Mouse (Mus musculus) embryonic facial prominence, embryonic 11.5 days (tissue): Measurements from ENCODE around the gene Taf15. TPM values are rescaled to one million over a fixed set of nuclear protein-coding genes. Genes with fewer than 3 reads are reported as not detected.

Experiments used
- ATAC-seq: fragments of 200-750 bp; cut with Nextera tagmentation; replicated peaks from 2 replicates; pipeline ENCODE4 v1.8.0; 2017; ENCODE audit warnings: low read depth; ENCODE audit not compliant: insufficient number of reproducible peaks, low FRiP score, low TSS enrichment
- DNase-seq: peaks from one replicate; pipeline ENCODE4 v3.0.0-alpha.2; 2015; ENCODE audit warnings: low spot score
- H3K27ac ChIP-seq: fragments of 300-500 bp; sonication (generic); replicated peaks from 2 replicates; pipeline ENCODE4 v1.5.1; 2014; ENCODE audit warnings: mild to moderate bottlenecking, low read depth, low read length, control low read depth
- H3K27me3 ChIP-seq: fragments of 300-500 bp; sonication (generic); 2 replicates; pipeline ENCODE4 v1.6.1; 2014; ENCODE audit warnings: mild to moderate bottlenecking, low read length, moderate library complexity, mixed read lengths; ENCODE audit not compliant: control insufficient read depth, insufficient read depth
- H3K36me3 ChIP-seq: fragments of 300-500 bp; sonication (generic); replicated peaks from 2 replicates; pipeline ENCODE4 v1.6.1; 2014; ENCODE audit warnings: low read depth, mild to moderate bottlenecking, low read length, moderate library complexity, mixed read lengths; ENCODE audit not compliant: control insufficient read depth, insufficient read depth
- H3K4me1 ChIP-seq: fragments of 300-500 bp; sonication (generic); 2 replicates; pipeline ENCODE4 v1.6.1; 2014; ENCODE audit warnings: low read length, mixed read lengths; ENCODE audit not compliant: control insufficient read depth, insufficient read depth
- H3K4me2 ChIP-seq: fragments of 300-500 bp; sonication (generic); 2 replicates; pipeline ENCODE4 v1.6.1; 2014; ENCODE audit warnings: low read depth, mild to moderate bottlenecking, control low read depth, low read length, moderate library complexity
- H3K4me3 ChIP-seq: fragments of 300-500 bp; sonication (generic); 2 replicates; pipeline ENCODE4 v1.5.1; 2014; ENCODE audit warnings: low read depth, low read length, control low read depth
- H3K9ac ChIP-seq: fragments of 300-500 bp; sonication (generic); replicated peaks from 2 replicates; pipeline ENCODE4 v1.6.1; 2014; ENCODE audit warnings: mild to moderate bottlenecking, control low read depth, low read length
- H3K9me3 ChIP-seq: fragments of 300-500 bp; sonication (generic); replicated peaks from 2 replicates; pipeline ENCODE4 v1.6.1; 2016; ENCODE audit warnings: mild to moderate bottlenecking, low read length, inconsistent platforms, mixed read lengths; ENCODE audit not compliant: control insufficient read depth
- WGBS: fragments of 180-500 bp; shearing (Covaris S2); extraction: QIAGEN DNeasy Blood & Tissue Kit; methylation state at CpG from one replicate; pipeline ENCODE4 v1.1.7; 2014; 5-methylcytosine and 5-hydroxymethylcytosine counted together
- polyA plus RNA-seq: library from polyadenylated mRNA; unstranded; fragments of >200 nt; fragmentation: Nextera tagmentation; extraction: Ambion mirVana; gene quantifications from 2 replicates; pipeline ENCODE4 v1.2.1, GENCODE M21; 2014

The Taf15 gene
- polyA plus RNA-seq, 1 experiment from 2014 or later = 8.9 TPM

GRCm38 (mm10) chr11:83461462-83462027 is 11.3 kb upstream of the Taf15 start:
- no peaks in the 10 kb centered on the region for H3K9me3 ChIP-seq
- no peaks in the 10 kb centered on the region for H3K36me3 ChIP-seq
- H3K9ac ChIP-seq = no peak overlapping the region
- H3K4me1 ChIP-seq = no peaks in the 10 kb centered on the region
- DNase-seq (no peak), ATAC-seq (no peak)
- H3K27me3 ChIP-seq = peaks cover 7% of the 10 kb centered on the region
- WGBS = 67% methylated on average over 10 of the region's 10 CpGs
- H3K4me2 ChIP-seq = no peak overlapping the region
- H3K27ac ChIP-seq = no peak overlapping the region
- H3K4me3 ChIP-seq = no peak overlapping the region

- peak within 1 kb of the TSS; percentile 55 for H3K9ac ChIP-seq
- peak within 1 kb of the TSS; percentile 49 for H3K4me3 ChIP-seq
- WGBS = 0% methylated on average over 31 of the region's 42 CpGs
- H3K27me3 ChIP-seq = peaks cover 7% of the 10 kb centered on the region
- ATAC-seq = no peak
- H3K4me1 ChIP-seq = no peaks in the 10 kb centered on the region
- DNase-seq = peak; percentile 31
- H3K27ac ChIP-seq = no peak within 1 kb of the TSS
- H3K9me3 ChIP-seq = no peaks in the 10 kb centered on the region
- no peaks in the 10 kb centered on the region for H3K36me3 ChIP-seq
- H3K4me2 ChIP-seq = peak within 1 kb of the TSS; percentile 94
Observed at GRCm38 (mm10) chr11:83462711-83463244, 10.1 kb upstream of the Taf15 start, which contains the start of gene Mmp28. Mmp28 (minus strand) TSS chr11:83463071.

GRCm38 (mm10) chr11:83465976-83466375 is 6.9 kb upstream of the Taf15 start:
- Histone ChIP-seq H3K36me3 (no peaks in the 10 kb centered on the region), H3K4me1 (no peaks in the 10 kb centered on the region), H3K27me3 (peaks cover 7% of the 10 kb centered on the region), H3K27ac (no peak overlapping the region), H3K4me3 (no peak overlapping the region), H3K4me2 (no peak overlapping the region), H3K9me3 (no peaks in the 10 kb centered on the region), H3K9ac (no peak overlapping the region)
- DNase-seq (no peak), ATAC-seq (no peak)
- 37% methylated on average over 2 of the region's 2 CpGs for WGBS

GRCm38 (mm10) chr11:83467120-83467652 is 5.7 kb upstream of the Taf15 start:
- ATAC-seq = no peak
- no peak overlapping the region for H3K4me2 ChIP-seq
- DNase-seq = no peak
- no peaks in the 10 kb centered on the region for H3K9me3 ChIP-seq
- H3K27me3 ChIP-seq = peaks cover 6% of the 10 kb centered on the region; the same call in 1 of the 2 replicates
- H3K4me1 ChIP-seq = no peaks in the 10 kb centered on the region
- no peaks in the 10 kb centered on the region for H3K36me3 ChIP-seq
- no peak overlapping the region for H3K9ac ChIP-seq
- no peak overlapping the region for H3K27ac ChIP-seq
- 71% methylated on average over 11 of the region's 11 CpGs for WGBS
- H3K4me3 ChIP-seq = no peak overlapping the region

GRCm38 (mm10) chr11:83468765-83469164 is 4.1 kb upstream of the Taf15 start:
- H3K27ac ChIP-seq = no peak overlapping the region
- no peak overlapping the region for H3K4me2 ChIP-seq
- H3K4me1 ChIP-seq = no peaks in the 10 kb centered on the region
- no peaks in the 10 kb centered on the region for H3K36me3 ChIP-seq
- 91% methylated on average over 3 of the region's 3 CpGs for WGBS
- ATAC-seq (no peak), DNase-seq (no peak)
- H3K9me3 ChIP-seq = no peaks in the 10 kb centered on the region
- no peak overlapping the region for H3K4me3 ChIP-seq
- H3K27me3 ChIP-seq = no peaks in the 10 kb centered on the region
- no peak overlapping the region for H3K9ac ChIP-seq

GRCm38 (mm10) chr11:83471766-83472165 is 1.1 kb upstream of the Taf15 start:
- no peak for ATAC-seq
- Histone ChIP-seq H3K36me3 (no peaks in the 10 kb centered on the region), H3K4me3 (no peak overlapping the region), H3K27me3 (no peaks in the 10 kb centered on the region), H3K4me1 (no peaks in the 10 kb centered on the region), H3K9ac (no peak overlapping the region; the same call in 1 of the 2 replicates), H3K4me2 (no peak overlapping the region), H3K9me3 (no peaks in the 10 kb centered on the region), H3K27ac (no peak overlapping the region)
- 77% methylated on average over 2 of the region's 2 CpGs for WGBS
- no peak for DNase-seq

GRCm38 (mm10) chr11:83473235-83474016 is 540 bp downstream of the Taf15 start:
- H3K9me3 ChIP-seq = no peaks in the 10 kb centered on the region
- no peaks in the 10 kb centered on the region for H3K36me3 ChIP-seq
- no peaks in the 10 kb centered on the region for H3K4me1 ChIP-seq
- H3K4me3 ChIP-seq = peak overlapping the region; percentile 85
- under 1% methylated on average over 46 of the region's 52 CpGs for WGBS
- DNase-seq (peak; percentile 68), ATAC-seq (peak; percentile 75)
- peak overlapping the region; percentile 48 for H3K4me2 ChIP-seq
- H3K27me3 ChIP-seq = no peaks in the 10 kb centered on the region
- peak overlapping the region; percentile 94 for H3K9ac ChIP-seq
- peak overlapping the region; percentile 93 for H3K27ac ChIP-seq

GRCm38 (mm10) chr11:83491488-83491887 is 18.6 kb downstream of the Taf15 start:
- no peaks in the 10 kb centered on the region for H3K4me1 ChIP-seq
- H3K27me3 ChIP-seq = no peaks in the 10 kb centered on the region
- no peak overlapping the region for H3K27ac ChIP-seq
- no peaks in the 10 kb centered on the region; the same call in 1 of the 2 replicates for H3K36me3 ChIP-seq
- 83% methylated on average over 4 of the region's 4 CpGs for WGBS
- no peak overlapping the region for H3K4me3 ChIP-seq
- no peak overlapping the region for H3K9ac ChIP-seq
- H3K4me2 ChIP-seq = no peak overlapping the region
- H3K9me3 ChIP-seq = no peaks in the 10 kb centered on the region
- no peak for DNase-seq
- ATAC-seq = no peak
